In genomic region chr9:119847187-119847586, GRCm38 (mm10) we compare ENCODE assay signal across 32 mouse cellular contexts. TPM values are rescaled to one million over a fixed set of nuclear protein-coding genes. Genes with fewer than 3 reads are reported as not detected.
DNase-seq lines count a peak whose midpoint lies in the region; ATAC-seq and TF ChIP-seq lines count a peak whose summit lies in the region.
"Had no signal": no experiment of that assay in that cellular context is flagged by ENCODE, and none has a peak within 500 bp of the region (broad histone marks: within the 10 kb centered on the region; RNA-seq: fewer than 3 reads in every experiment).

No protein-coding gene starts in this region.

- H3K36me3 ChIP-seq in forebrain, embryonic 10.5 days (replicated peaks): no peaks in the 10 kb centered on the region
- no peaks in the 10 kb centered on the region for H3K36me3 ChIP-seq in forebrain, embryonic 12.5 days (replicated peaks)
- H3K36me3 ChIP-seq in C2C12 (ENCODE audit: control insufficient read depth, insufficient read depth): no peaks in the 10 kb centered on the region
- H3K36me3 ChIP-seq in limb, embryonic 10.5 days: no peaks in the 10 kb centered on the region
- H3K36me3 ChIP-seq: heart, embryonic 12.5 days; hindbrain, embryonic 15.5 days; kidney, embryonic 15.5 days; midbrain, embryonic 12.5 days; neural tube, embryonic 12.5 days had no signal

- no peak overlapping the region for H3K4me3 ChIP-seq in forebrain, embryonic 10.5 days
- no peak overlapping the region for H3K4me3 ChIP-seq in forebrain, embryonic 12.5 days (replicated peaks)
- no peak overlapping the region for H3K4me3 ChIP-seq in C2C12 (ENCODE audit: insufficient read depth, poor library complexity, severe bottlenecking)
- no peak overlapping the region for H3K4me3 ChIP-seq in limb, embryonic 10.5 days
- H3K4me3 ChIP-seq: erythroblast, embryonic 14.5 days; heart, embryonic 12.5 days; hindbrain, embryonic 15.5 days; kidney, embryonic 15.5 days; layer of hippocampus, adult 2 months; midbrain, embryonic 12.5 days; myocyte; neural tube, embryonic 12.5 days had no signal

- H3K9ac ChIP-seq in forebrain, embryonic 12.5 days: no peak overlapping the region
- H3K9ac ChIP-seq: heart, embryonic 12.5 days; hindbrain, embryonic 15.5 days; kidney, embryonic 15.5 days; liver, embryonic 14.5 days; midbrain, embryonic 12.5 days; neural tube, embryonic 12.5 days had no signal

- peaks cover 62% of the 10 kb centered on the region for H3K4me1 ChIP-seq in forebrain, embryonic 10.5 days
- peaks cover 48% of the 10 kb centered on the region for H3K4me1 ChIP-seq in forebrain, embryonic 12.5 days
- peaks cover 65% of the 10 kb centered on the region for H3K4me1 ChIP-seq in limb, embryonic 10.5 days
- H3K4me1 ChIP-seq: heart, embryonic 12.5 days had no signal

- H3K27ac ChIP-seq in forebrain, embryonic 10.5 days: peak overlapping the region; percentile 51; the same call in 1 of the 2 replicates
- H3K27ac ChIP-seq in forebrain, embryonic 12.5 days: no peak overlapping the region
- peak overlapping the region; percentile 81 for H3K27ac ChIP-seq in limb, embryonic 10.5 days
- H3K27ac ChIP-seq: hindbrain, embryonic 15.5 days; kidney, embryonic 15.5 days; layer of hippocampus, adult 2 months; liver, embryonic 14.5 days; midbrain, embryonic 12.5 days; neural tube, embryonic 12.5 days; stomach, postnatal 0 days had no signal

- H3ac ChIP-seq in C2C12 (ENCODE audit: control insufficient read depth, insufficient read length, low read depth): peak overlapping the region; percentile 8

- 76% methylated on average over 6 of the region's 6 CpGs for WGBS in forebrain, embryonic 10.5 days
- WGBS in forebrain, embryonic 12.5 days: 71% methylated on average over 6 of the region's 6 CpGs
- WGBS in limb, embryonic 10.5 days: 80% methylated on average over 6 of the region's 6 CpGs

- no peak for TF ChIP-seq CTCF in C2C12 (IDR thresholded peaks at IDR 0.05; ENCODE audit: control insufficient read depth, insufficient read depth, insufficient read length)
- TF ChIP-seq CTCF in brain, embryonic 14.5 days (IDR thresholded peaks at IDR 0.05; ENCODE audit: borderline replicate concordance, extremely low read depth, insufficient read depth, insufficient read length): no peak

- no peaks in the 10 kb centered on the region for H3K79me3 ChIP-seq in C2C12 (ENCODE audit: low read depth)

- no peaks in the 10 kb centered on the region for H3K79me2 ChIP-seq in C2C12 (ENCODE audit: control insufficient read depth, insufficient read depth)

- no peak for DNase-seq in forebrain, embryonic 10.5 days (ENCODE audit: extremely low spot score, low spot score)
- DNase-seq in brain, embryonic 14.5 days (ENCODE audit: low read depth): peak; percentile 56
- DNase-seq in limb, embryonic 10.5 days (ENCODE audit: low spot score): no peak
- DNase-seq in gastrocnemius, postnatal 4 days (ENCODE audit: low spot score in 2 of 2): no peak
- no peak for DNase-seq in thymus, postnatal 25 days
- DNase-seq: adrenal gland, adult 2 months; adrenal gland, postnatal 36 days; cerebellum, adult 9-10 months; gastrocnemius, postnatal 14 days; heart, adult 18-20 months; kidney, adult 18-20 months; liver; lung, adult 2 months; lung, postnatal 10 days; right cerebral cortex, postnatal 4 days; thymus, adult 18-20 months; thymus, postnatal 36 days had no signal

- H3K9me3 ChIP-seq in forebrain, embryonic 10.5 days: no peaks in the 10 kb centered on the region
- no peaks in the 10 kb centered on the region for H3K9me3 ChIP-seq in forebrain, embryonic 12.5 days
- no peaks in the 10 kb centered on the region for H3K9me3 ChIP-seq in limb, embryonic 10.5 days (replicated peaks)
- H3K9me3 ChIP-seq: heart, embryonic 12.5 days; hindbrain, embryonic 15.5 days; kidney, embryonic 15.5 days; midbrain, embryonic 12.5 days; neural tube, embryonic 12.5 days had no signal

- no peak for ATAC-seq in forebrain, embryonic 12.5 days (ENCODE audit: low FRiP score)
- ATAC-seq: CD4-positive, CD25-positive, alpha-beta regulatory T cell, adult 4 months had no signal

- H3K27me3 ChIP-seq in forebrain, embryonic 10.5 days (ENCODE audit: poor library complexity, severe bottlenecking): peaks cover 59% of the 10 kb centered on the region
- H3K27me3 ChIP-seq in forebrain, embryonic 12.5 days: peaks cover 24% of the 10 kb centered on the region; the same call in 1 of the 2 replicates
- peaks cover 34% of the 10 kb centered on the region for H3K27me3 ChIP-seq in C2C12 (ENCODE audit: control insufficient read depth, insufficient read depth, insufficient read length)
- H3K27me3 ChIP-seq in limb, embryonic 10.5 days (ENCODE audit: low read depth, poor library complexity, severe bottlenecking): no peaks in the 10 kb centered on the region
- H3K27me3 ChIP-seq: hindbrain, embryonic 15.5 days; kidney, embryonic 15.5 days; neural tube, embryonic 12.5 days had no signal

- H3K4me2 ChIP-seq in forebrain, embryonic 12.5 days: no peak overlapping the region
- H3K4me2 ChIP-seq: heart, embryonic 12.5 days; hindbrain, embryonic 15.5 days; kidney, embryonic 15.5 days; midbrain, embryonic 12.5 days; neural tube, embryonic 12.5 days had no signal

- TF ChIP-seq POLR2A in brain, embryonic 14.5 days (IDR thresholded peaks at IDR 0.05; ENCODE audit: borderline replicate concordance, extremely low read depth, insufficient read depth, insufficient read length, poor library complexity, severe bottlenecking): no peak

TF ChIP-seq in C2C12, 6 proteins besides CTCF, POLR2A, EP300 and RAD21:
- no peak for TF ChIP-seq MAX (IDR thresholded peaks at IDR 0.05)
- no peak for TF ChIP-seq USF1 (IDR thresholded peaks at IDR 0.05; ENCODE audit: low read depth)
- TF ChIP-seq MYOG (IDR thresholded peaks at IDR 0.05; ENCODE audit: control insufficient read depth, extremely low read depth, insufficient read length): no peak
- no peak for TF ChIP-seq MYOD1 (IDR thresholded peaks at IDR 0.05; ENCODE audit: control insufficient read depth, insufficient read length, low read depth)
- TF ChIP-seq CEBPB (IDR thresholded peaks at IDR 0.05; ENCODE audit: low read depth): no peak
- no peak for TF ChIP-seq FOSL1 (IDR thresholded peaks at IDR 0.05; ENCODE audit: insufficient read depth, low read length, poor library complexity, severe bottlenecking)
TF ChIP-seq in C2C12: peak in this region for 0.

RNA-seq across cellular contexts. Expression of gene Scn11a, which starts 21.9 kb away (rescaled TPM):
- 0.78 and 1.3 TPM in 2 replicates for polyA plus RNA-seq in forebrain, embryonic 10.5 days (2016; fragmentation: Nextera tagmentation; extraction: Ambion mirVana)
- 0.87 and 0.88 TPM in 2 replicates for polyA plus RNA-seq in forebrain, embryonic 12.5 days (2016; fragmentation: Nextera tagmentation; extraction: Ambion mirVana)
- polyA plus RNA-seq in C2C12 (2012; fragmentation: generic; extraction: Trizol): 0.01 TPM
- polyA plus RNA-seq in brain, embryonic 14.5 days (2012; rRNA removed): 0.18 and 0.21 TPM in 2 replicates
- 0.06 and 0.25 TPM in 2 replicates for polyA plus RNA-seq in limb, embryonic 10.5 days (2016; fragmentation: Nextera tagmentation; extraction: Ambion mirVana)
- total RNA-seq in gastrocnemius, postnatal 4 days (2021): under 1 TPM in 1 of 2 experiments, not detected in 1; 0.08 TPM
- total RNA-seq: adrenal gland, adult 2 months; gastrocnemius, postnatal 14 days; layer of hippocampus, adult 2 months had no signal
- polyA plus RNA-seq: adrenal gland, adult 2 months; cortical plate, adult 2 months; erythroblast, embryonic 14.5 days; heart, embryonic 12.5 days; spleen, adult 2 months had no signal

RNA-seq across cellular contexts. Expression of gene Wdr48, which starts 47.5 kb away (rescaled TPM):
- 71.6 and 74.4 TPM in 2 replicates for polyA plus RNA-seq in forebrain, embryonic 10.5 days (2016; fragmentation: Nextera tagmentation; extraction: Ambion mirVana)
- 77.1 and 87.1 TPM in 2 replicates for polyA plus RNA-seq in forebrain, embryonic 12.5 days (2016; fragmentation: Nextera tagmentation; extraction: Ambion mirVana)
- 16.8 TPM for polyA plus RNA-seq in C2C12 (2012; fragmentation: generic; extraction: Trizol)
- 81.1 and 84.2 TPM in 2 replicates for polyA plus RNA-seq in brain, embryonic 14.5 days (2012; rRNA removed)
- 66.0 and 71.8 TPM in 2 replicates for polyA plus RNA-seq in limb, embryonic 10.5 days (2016; fragmentation: Nextera tagmentation; extraction: Ambion mirVana)
- 10 to 100 TPM; 28.4 to 30.0 TPM for total RNA-seq in gastrocnemius, postnatal 4 days (2021)
